Mouse (Mus musculus) cerebellum, adult 11 months (tissue): Measurements from ENCODE around the gene Mmp17.
"Not testable (repeated sequence)": the region's sequence is repeated elsewhere in the genome, so short reads cannot be mapped to it uniquely, and the experiment has no call there.

Experiments used
- DNase-seq: peaks from one replicate; pipeline ENCODE4 v3.0.0; 2022

Mmp17 gene

GRCm38 (mm10) chr5:129594116-129595114, 10.4 kb downstream of the Mmp17 start:
- peak; percentile 89 for DNase-seq

- DNase-seq = no peak
Observed at GRCm38 (mm10) chr5:129602071-129602487, 18.1 kb downstream of the Mmp17 start.

GRCm38 (mm10) chr5:129607476-129607875, 23.5 kb downstream of the Mmp17 start:
- DNase-seq = no peak

- DNase-seq = no peak
Observed at GRCm38 (mm10) chr5:129611060-129611459, 27.1 kb downstream of the Mmp17 start.

GRCm38 (mm10) chr5:129620600-129620999, 36.6 kb downstream of the Mmp17 start:
- not testable (repeated sequence) for DNase-seq

GRCm38 (mm10) chr5:129621361-129621760, 37.4 kb downstream of the Mmp17 start:
- DNase-seq = no peak

- DNase-seq = no peak
Observed at GRCm38 (mm10) chr5:129626099-129626498, 42.1 kb downstream of the Mmp17 start.

GRCm38 (mm10) chr5:129626586-129626985, 42.6 kb downstream of the Mmp17 start:
- DNase-seq = not testable (repeated sequence)

GRCm38 (mm10) chr5:129632270-129633250, 48.6 kb downstream of the Mmp17 start:
- not testable (repeated sequence) for DNase-seq

GRCm38 (mm10) chr5:129650858-129651257, 66.9 kb downstream of the Mmp17 start:
- DNase-seq = no peak

- DNase-seq = no peak
Observed at GRCm38 (mm10) chr5:129657016-129657415, 73.0 kb downstream of the Mmp17 start.

GRCm38 (mm10) chr5:129657931-129658330, 74.0 kb downstream of the Mmp17 start:
- DNase-seq = no peak
